Mouse (Mus musculus): ENCODE measurements around the gene Ankrd13d.
A peak's percentile ranks its signal among the peaks of the same experiment; 100 is the strongest.
"Not testable (repeated sequence)": the region's sequence is repeated elsewhere in the genome, so short reads cannot be mapped to it uniquely, and the experiment has no call there.

Gene Ankrd13d

GRCm38 (mm10) chr19:4261038-4261698 is 21.8 kb downstream of the Ankrd13d start:
- no peak for DNase-seq

DNA sequence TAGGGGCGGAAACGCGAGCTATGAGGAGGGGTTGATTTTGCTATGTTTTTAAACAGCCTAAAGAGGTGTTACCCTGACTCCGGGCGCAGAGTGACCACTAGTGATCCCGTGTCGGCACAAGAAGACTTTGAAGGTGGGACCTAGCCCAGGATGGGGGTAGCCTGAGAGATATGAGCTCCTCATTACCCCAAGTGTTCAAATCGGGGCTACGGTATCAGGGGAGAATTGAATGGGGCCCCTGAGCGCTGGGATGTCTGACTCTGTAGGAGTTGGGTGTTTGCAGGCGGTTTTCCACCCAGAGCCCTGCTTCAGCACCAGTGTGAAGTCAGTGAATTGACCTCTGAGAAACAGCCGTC is 25.1 kb downstream of the Ankrd13d start:
- no peak for DNase-seq

GRCm38 (mm10) chr19:4257216-4257896 is 25.6 kb downstream of the Ankrd13d start:
- peak; percentile 96 for DNase-seq

DNA sequence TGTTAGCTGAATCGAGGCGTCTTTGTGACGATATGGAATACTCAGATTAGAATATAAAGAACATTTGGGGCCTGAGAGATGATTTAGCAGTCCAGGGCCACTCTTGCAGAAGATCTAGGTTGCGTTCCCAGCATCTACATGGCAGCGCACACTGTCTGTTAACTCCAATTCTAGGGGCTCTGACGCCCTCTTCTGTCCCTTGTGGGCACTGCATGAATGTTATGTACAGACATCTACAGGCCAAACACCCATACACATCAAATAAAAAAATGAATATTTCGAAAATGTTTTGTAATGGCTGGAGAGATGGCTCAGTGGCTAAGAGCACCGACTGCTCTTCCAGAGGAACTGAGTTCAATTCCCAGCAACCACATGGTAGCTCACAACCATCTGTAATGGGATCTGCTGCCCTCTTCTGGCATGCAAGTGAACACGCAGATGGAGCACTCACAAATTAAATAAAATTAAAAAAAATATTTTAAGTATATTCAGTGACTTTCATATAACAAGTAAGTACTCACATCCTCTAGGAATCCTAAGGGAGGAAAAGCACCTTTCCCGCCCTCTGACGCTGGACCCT is 27.3 kb downstream of the Ankrd13d start:
- DNase-seq = no peak

DNA sequence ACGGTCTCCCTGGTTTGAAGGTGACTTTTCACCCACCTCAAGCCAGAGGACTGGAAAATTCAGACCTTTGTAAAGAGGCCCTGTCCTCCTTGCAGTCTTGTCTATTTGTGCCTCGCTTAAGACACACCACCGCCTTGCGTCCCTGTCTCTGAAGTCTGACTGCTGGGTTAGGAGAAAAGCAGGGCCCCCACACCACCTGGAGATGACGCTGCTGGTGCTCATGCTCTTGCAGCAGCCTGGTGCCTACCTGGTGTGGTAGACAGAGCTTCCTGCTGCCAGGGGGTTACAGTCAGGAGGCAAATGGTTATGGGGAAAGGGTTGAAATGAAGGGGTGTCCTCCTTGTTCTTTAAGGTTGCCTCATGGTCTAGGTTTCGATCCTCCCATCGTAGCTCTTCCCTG is 28.7 kb downstream of the Ankrd13d start:
- no peak for DNase-seq

DNA sequence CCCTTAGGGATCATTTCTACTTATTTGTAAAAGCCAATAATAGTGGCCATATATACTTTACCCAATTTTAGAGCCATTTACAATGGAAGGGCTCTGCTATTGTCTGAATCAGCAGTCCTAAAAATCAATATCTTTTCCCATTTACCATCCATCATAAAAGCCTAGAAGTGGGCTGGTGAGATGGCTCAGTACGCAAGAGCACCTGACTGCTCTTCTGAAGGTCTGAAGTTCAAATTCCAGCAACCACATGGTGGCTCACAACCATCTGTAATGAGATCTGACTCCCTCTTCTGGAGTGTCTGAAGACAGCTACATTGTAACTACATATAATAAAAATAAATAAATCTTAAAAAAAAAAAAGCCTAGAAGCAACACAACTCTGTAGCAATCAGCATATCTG is 34.3 kb downstream of the Ankrd13d start:
- DNase-seq = not testable (repeated sequence)

DNA sequence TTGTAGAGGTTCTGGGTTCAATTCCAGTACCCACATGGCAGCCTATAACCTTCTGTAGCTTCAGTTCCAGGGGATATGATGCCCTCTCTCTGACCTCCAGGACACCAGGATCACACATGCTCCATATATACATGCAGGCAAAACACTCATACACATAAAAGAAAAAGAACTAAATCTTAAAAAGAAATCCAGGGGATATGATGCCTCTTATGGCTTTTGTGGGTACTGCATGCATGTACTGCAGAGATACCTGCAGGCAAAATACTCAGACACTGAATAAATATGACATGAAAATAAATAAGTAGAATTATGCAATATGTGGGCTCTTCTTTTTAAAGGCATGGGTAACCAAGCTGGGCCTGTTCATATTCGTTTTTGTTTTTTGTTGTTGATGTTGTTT is 35.9 kb downstream of the Ankrd13d start:
- DNase-seq = no peak

DNA sequence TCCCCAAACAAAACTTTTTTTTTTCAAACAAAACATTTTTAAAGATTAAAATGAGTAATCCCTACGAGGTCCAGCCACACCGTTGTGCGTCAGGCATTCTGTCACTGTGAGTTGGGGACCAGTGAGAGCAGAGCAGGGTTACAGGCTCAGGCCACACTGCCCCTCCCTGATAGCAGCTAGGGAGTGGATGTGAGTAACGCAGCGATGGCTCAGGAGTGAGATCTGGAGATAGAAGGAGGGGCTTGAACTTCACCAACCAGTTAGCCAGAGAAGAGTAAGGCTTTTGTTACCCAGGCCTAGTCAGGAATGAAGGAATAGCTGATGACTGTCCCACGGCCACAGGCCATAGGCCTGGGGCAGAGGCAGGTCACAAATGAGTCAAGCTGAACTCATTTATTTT is 38.2 kb downstream of the Ankrd13d start:
- DNase-seq = no peak

DNA sequence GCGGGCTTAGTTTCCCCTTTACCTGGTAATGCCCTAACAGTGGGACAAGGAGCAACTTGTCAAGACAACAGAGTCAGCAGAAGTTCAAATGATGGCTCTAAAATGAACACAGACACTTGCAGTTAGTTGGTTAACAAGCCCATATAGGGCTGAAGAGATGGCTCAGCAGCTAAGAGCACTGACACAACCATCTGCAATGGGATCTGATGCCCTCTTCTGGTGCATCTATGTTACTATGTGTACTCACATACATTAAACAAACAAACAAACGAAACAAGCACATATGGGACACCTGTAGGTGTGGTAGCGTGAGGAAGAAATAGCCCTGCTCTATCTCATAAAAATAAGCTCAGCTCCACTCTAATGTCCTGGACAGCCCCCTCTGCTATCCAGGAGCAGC is 40.5 kb downstream of the Ankrd13d start:
- no peak for DNase-seq

DNA sequence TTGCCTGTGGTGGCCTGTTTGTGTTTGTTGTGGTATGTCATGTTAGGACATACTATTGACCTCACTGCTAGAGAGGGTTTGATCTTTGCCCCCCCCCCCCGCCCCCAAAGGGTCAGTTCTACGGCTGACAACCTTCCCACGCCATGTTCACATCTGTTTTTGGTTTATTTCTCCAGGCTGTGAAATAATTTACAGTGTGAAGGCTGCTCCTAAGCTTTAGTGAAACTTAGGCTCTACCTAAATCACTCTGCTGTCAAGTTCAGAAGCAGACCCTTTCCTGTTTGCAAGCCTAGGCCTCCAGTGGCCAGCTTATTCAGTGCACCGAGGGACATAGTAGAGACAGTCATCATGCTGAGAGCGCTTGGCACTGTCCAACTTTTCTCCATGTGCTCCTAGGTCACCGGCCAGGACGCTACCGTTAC is 42.7 kb downstream of the Ankrd13d start:
- DNase-seq = no peak

DNA sequence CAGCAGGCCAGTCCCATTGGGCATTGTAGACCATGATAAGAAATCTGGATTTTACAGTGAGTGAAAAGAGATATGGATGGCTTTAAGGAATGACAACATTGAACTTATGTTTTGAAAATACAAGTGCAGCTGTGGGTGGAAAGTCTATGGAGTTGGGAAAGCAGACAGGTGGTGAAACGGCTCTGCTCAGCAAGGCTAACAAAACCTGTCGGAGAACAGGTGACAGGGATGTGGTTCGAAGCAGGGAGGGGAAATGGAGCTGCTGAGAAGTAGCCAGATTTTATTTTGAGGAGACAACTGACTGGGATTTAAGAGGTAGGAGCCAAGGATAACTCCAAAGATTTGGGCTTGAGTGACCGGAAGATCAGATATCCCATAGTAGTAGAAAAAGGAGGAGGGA is 48.4 kb downstream of the Ankrd13d start:
- no peak for DNase-seq

DNA sequence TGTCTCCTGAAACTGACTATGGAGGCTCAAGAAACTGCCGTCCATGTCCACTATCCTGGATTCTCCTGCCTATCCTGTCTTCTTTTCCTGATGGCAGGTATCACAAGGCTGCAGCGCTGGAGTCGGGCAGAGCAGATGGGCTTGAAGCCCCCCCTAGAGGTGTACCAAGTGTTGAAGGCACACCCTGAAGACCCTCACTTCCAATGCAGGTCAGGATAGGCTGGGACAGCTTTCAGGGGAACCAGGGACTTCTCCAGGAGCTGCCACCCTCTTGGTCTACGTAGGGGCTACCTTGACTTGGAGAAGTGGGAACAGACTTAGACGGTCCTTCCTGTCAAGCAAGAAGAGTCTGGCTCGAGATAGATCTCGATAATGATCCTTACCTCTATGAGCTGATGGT is 50.3 kb downstream of the Ankrd13d start:
- no peak for DNase-seq

GRCm38 (mm10) chr19:4232186-4232572 is 50.8 kb downstream of the Ankrd13d start:
- no peak for DNase-seq

DNA sequence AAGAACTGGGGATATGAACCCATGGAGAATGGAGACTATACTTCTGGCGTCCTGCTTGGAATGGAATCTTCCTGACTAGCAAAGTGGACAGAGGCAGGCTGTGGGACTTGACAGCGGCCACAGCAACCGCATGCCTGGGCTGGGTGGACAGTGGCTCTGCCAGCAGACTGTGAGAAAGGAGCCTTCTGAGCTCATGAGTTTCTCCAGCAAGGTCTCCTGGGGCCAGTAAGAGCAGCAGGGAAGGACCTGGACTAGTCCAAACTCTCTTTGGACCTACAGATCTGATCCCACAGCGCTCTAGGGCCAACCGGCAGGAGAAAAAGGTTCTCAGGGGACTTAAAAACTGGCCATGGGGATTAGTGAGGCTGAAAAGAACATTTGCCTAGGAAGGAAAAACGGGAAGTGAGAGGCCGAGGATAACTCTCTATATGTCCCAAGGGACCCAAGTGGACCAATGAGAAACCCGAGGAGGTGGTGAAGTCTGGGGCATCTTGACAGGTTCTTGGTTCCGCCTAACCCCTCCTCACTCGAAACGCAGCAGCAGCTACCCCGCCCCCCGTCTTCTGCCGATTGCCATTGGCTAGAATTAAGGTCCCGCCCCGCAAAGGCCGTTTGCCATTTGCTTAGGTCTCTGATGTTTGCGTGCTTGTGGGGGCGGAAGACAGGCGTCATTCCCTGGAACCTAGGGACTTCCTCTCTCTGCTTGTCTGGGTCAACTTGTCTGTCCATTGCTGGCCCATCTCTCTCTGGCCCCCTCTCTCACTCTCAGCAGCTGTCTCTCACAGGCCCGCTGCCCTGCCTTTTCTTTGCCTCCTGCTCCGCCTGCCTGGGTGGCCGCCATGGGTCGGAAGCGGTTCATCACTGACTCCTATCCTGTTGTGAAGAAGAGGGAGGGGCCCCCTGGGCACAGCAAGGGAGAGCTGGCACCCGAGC is 51.4 kb downstream of the Ankrd13d start, which contains the start of gene Pold4:
TSS of gene Pold4 (plus strand) at position 647 of the 933 bp plus-strand sequence.
- DNase-seq = peak; percentile 99

GRCm38 (mm10) chr19:4230415-4230814 is 52.5 kb downstream of the Ankrd13d start:
- no peak for DNase-seq

DNA sequence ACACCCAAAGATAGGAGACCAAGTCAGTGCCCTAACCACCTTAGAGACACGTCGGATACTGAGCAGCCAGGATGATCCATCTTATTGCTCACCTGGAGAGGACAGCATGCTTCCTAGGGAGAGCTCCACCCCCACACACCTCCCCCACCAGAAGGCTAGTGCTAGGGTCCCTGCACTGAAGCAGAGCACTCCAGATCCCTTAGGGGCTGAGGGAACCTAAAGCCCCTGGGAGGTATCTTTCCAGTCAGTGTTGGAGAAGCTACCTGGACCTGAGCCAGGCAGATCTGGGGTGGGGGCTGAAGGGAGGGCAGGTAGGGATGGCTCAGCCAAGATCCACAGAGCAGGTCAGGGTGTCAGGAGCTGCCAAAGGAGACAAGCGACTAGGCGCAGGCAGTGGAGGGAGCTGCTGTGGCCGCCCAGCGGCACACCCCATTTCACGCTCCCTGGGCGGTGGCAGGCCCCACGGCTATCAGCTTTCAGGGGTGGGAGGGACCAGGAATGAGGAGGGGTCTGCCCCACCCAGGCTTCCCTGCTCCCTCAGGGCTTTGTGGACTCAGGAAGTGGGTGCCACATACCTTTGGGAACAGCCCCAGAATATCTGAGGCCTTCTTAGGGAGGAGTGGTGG is 53.4 kb downstream of the Ankrd13d start:
- DNase-seq = no peak

DNA sequence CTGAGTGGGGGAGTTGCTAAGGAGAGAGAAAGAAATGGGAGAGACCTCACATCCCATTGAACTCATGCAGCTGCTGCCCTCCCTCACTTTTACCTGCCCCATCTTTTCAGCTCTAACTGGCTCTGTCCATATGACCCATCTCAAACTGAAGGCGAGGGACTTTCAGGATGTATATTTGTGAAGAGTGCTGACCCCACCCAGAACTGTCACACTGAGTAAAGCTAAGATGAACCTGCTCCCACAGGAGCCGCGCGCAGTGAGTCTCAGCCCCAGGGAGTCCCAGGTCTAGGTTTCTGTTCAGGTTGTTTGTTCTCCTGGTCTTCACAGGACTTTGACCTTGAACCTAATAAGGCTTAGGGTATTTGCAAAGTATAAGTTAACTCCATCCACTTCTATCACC is 54.0 kb downstream of the Ankrd13d start:
- DNase-seq = no peak

DNA sequence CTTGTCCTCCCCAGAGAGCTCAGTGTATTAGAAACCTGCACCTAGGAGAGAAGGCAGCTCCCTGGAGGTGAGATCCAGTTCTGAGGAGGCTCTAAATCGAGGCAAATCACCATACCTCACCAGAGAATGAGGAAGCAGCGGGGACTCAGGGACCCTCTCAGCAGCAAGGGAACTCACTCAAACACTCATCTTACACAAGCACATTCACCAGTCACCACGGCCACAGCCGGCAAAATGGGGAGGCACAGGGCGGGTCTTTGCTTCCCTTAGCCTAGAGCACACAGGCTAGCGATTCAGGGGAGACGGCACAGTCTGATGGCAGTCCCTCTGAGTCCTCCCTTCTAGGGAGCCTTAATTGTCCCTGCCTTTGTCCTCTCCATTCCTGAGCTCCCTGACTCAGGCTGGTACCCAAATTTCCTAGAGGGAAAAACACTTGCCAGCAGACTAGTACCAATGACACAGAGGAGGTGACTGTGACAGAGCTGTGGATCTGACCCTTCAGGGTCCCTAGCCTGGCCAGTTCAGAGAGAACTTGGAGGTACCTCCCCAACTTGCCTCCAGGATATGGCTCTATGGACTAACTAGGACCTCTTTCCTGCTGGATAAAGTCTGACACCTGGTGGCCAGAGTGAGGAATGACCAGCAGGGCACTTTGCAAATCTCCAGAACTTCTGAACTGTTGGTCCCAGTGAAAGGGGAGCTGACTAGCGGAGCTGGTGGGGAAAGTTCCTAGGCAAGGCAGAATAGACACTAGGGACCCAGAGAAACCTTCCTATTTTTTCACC is 54.9 kb downstream of the Ankrd13d start:
- peak; percentile 90 for DNase-seq

DNA sequence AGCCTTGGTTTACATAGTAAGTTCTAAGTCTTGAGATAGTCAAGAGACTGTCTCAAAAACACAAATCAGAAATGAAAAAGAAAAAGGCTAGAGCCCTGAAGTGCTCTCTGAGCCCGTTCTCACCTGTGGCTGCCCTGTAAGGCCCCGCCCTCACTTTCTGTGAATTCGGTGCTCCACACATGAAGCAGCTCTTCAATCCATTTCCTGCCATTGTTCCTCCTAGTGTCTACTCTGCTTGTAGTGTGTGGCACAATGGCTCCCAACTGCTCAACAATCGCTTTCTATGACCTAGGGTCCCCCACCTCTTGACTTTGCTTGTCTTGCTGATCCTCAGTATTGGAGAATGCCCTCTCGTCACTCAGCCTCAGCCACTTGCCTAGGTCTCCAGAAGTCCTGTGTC is 55.5 kb downstream of the Ankrd13d start:
- DNase-seq = no peak

DNA sequence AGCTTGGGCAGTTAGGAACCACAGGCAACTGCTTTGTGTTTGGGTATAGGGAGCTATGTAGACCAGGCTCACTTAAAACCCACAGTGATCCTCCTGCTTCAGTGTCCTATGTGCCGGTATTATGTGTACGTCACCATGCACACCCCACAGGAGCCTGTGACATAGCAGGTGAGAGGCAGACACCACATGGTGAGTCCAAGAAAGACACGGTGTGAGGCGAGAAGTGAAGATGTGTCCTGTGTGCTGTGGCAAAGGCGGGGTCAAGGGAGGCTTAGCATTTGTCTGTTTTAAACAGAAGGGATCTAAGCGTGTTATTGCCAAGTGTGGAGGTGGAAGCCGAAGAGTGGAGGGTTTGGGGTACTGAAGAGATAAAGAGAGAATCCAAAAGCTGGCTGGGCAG is 56.2 kb downstream of the Ankrd13d start:
- DNase-seq = no peak

DNA sequence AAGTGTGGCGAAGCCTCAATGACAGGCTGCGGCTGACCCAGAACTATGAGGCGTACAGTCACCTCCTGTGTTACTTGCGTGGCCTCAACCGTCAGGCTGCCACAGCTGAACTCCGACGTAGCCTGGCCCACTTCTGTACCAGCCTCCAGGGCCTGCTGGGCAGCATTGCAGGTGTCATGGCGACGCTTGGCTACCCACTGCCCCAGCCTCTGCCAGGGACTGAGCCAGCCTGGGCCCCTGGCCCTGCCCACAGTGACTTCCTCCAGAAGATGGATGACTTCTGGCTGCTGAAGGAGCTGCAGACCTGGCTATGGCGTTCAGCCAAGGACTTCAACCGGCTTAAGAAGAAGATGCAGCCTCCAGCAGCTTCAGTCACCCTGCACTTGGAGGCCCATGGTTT is 60.8 kb downstream of the Ankrd13d start:
- DNase-seq = no peak
